Mouse (Mus musculus) hindbrain, embryonic 12.5 days (tissue): ENCODE results near the gene Ddx23. TPM values are rescaled to one million over a fixed set of nuclear protein-coding genes. Genes with fewer than 3 reads are reported as not detected.
A peak's percentile ranks its signal among the peaks of the same experiment; 100 is the strongest.

ENCODE experiments used
- ATAC-seq: fragments of 200-750 bp; cut with Nextera tagmentation; 2 replicates; pipeline ENCODE4 v1.8.0; 2017; ENCODE audit warnings: moderate TSS enrichment; ENCODE audit not compliant: low FRiP score
- H3K27ac ChIP-seq: fragments of 300-500 bp; sonication (generic); 2 replicates; pipeline ENCODE4 v1.5.1; 2016; ENCODE audit warnings: mild to moderate bottlenecking
- H3K27me3 ChIP-seq: fragments of 300-500 bp; sonication (generic); 2 replicates; pipeline ENCODE4 v1.6.1; 2016; ENCODE audit warnings: mild to moderate bottlenecking
- H3K36me3 ChIP-seq: fragments of 300-500 bp; sonication (generic); 2 replicates; pipeline ENCODE4 v1.6.1; 2016; ENCODE audit warnings: mild to moderate bottlenecking
- H3K4me1 ChIP-seq: fragments of 300-500 bp; sonication (generic); 2 replicates; pipeline ENCODE4 v1.6.1; 2016
- H3K4me2 ChIP-seq: fragments of 300-500 bp; sonication (generic); replicated peaks from 2 replicates; pipeline ENCODE4 v1.6.1; 2016; ENCODE audit warnings: mild to moderate bottlenecking
- H3K4me3 ChIP-seq: fragments of 300-500 bp; sonication (generic); 2 replicates; pipeline ENCODE4 v1.5.1; 2016; ENCODE audit warnings: mild to moderate bottlenecking
- H3K9ac ChIP-seq: fragments of 300-500 bp; sonication (generic); 2 replicates; pipeline ENCODE4 v1.6.1; 2016; ENCODE audit warnings: mild to moderate bottlenecking, moderate library complexity
- H3K9me3 ChIP-seq: fragments of 300-500 bp; sonication (generic); replicated peaks from 2 replicates; pipeline ENCODE4 v1.6.1; 2016; ENCODE audit warnings: mild to moderate bottlenecking
- WGBS: fragments of 180-500 bp; shearing (Covaris S2); methylation state at CpG from one replicate; pipeline ENCODE4 v1.1.7; 2016; 5-methylcytosine and 5-hydroxymethylcytosine counted together
- polyA plus RNA-seq: library from polyadenylated mRNA; unstranded; fragments of >200 nt; fragmentation: Nextera tagmentation; extraction: Ambion mirVana; gene quantifications from 2 replicates; pipeline ENCODE4 v1.2.1, GENCODE M21; 2016

Gene Ddx23
- polyA plus RNA-seq, 1 experiment from 2014 or later: 21.9 TPM

GRCm38 (mm10) chr15:98683746-98684145, 21.1 kb upstream of the Ddx23 start:
- Histone ChIP-seq H3K9ac (no peak overlapping the region), H3K9me3 (no peaks in the 10 kb centered on the region), H3K36me3 (no peaks in the 10 kb centered on the region), H3K27me3 (peaks cover 11% of the 10 kb centered on the region), H3K27ac (no peak overlapping the region), H3K4me2 (no peak overlapping the region), H3K4me1 (no peaks in the 10 kb centered on the region), H3K4me3 (no peak overlapping the region)
- 94% methylated on average over 1 of the region's 1 CpGs for WGBS
- no peak for ATAC-seq

GRCm38 (mm10) chr15:98683177-98683576, 20.5 kb upstream of the Ddx23 start:
- no peak overlapping the region for H3K4me3 ChIP-seq
- H3K9ac ChIP-seq: no peak overlapping the region
- no peaks in the 10 kb centered on the region for H3K9me3 ChIP-seq
- WGBS: 78% methylated on average over 10 of the region's 10 CpGs
- H3K4me1 ChIP-seq: no peaks in the 10 kb centered on the region
- no peak overlapping the region for H3K27ac ChIP-seq
- H3K27me3 ChIP-seq: peaks cover 11% of the 10 kb centered on the region
- no peak for ATAC-seq
- no peaks in the 10 kb centered on the region for H3K36me3 ChIP-seq
- no peak overlapping the region for H3K4me2 ChIP-seq

GRCm38 (mm10) chr15:98681633-98682032, 18.9 kb upstream of the Ddx23 start:
- Histone ChIP-seq H3K27me3 (peaks cover 16% of the 10 kb centered on the region), H3K4me2 (no peak overlapping the region), H3K4me3 (no peak overlapping the region), H3K4me1 (peaks cover 12% of the 10 kb centered on the region), H3K27ac (no peak overlapping the region), H3K9ac (no peak overlapping the region), H3K9me3 (no peaks in the 10 kb centered on the region), H3K36me3 (no peaks in the 10 kb centered on the region)
- 88% methylated on average over 7 of the region's 7 CpGs for WGBS
- no peak for ATAC-seq

GRCm38 (mm10) chr15:98680660-98681059, 18.0 kb upstream of the Ddx23 start:
- Histone ChIP-seq H3K4me2 (no peak overlapping the region), H3K4me1 (peaks cover 21% of the 10 kb centered on the region), H3K9me3 (no peaks in the 10 kb centered on the region), H3K9ac (no peak overlapping the region), H3K27ac (no peak overlapping the region), H3K4me3 (no peak overlapping the region), H3K27me3 (peaks cover 25% of the 10 kb centered on the region), H3K36me3 (no peaks in the 10 kb centered on the region)
- 92% methylated on average over 8 of the region's 8 CpGs for WGBS
- no peak for ATAC-seq

GRCm38 (mm10) chr15:98677977-98678376, 15.3 kb upstream of the Ddx23 start:
- H3K4me2 ChIP-seq: peak overlapping the region; percentile 85
- H3K4me1 ChIP-seq: peaks cover 44% of the 10 kb centered on the region
- H3K27ac ChIP-seq: no peak overlapping the region
- H3K36me3 ChIP-seq: no peaks in the 10 kb centered on the region
- 72% methylated on average over 7 of the region's 7 CpGs for WGBS
- H3K4me3 ChIP-seq: no peak overlapping the region
- no peaks in the 10 kb centered on the region for H3K9me3 ChIP-seq
- H3K27me3 ChIP-seq: peaks cover 39% of the 10 kb centered on the region
- no peak overlapping the region for H3K9ac ChIP-seq
- ATAC-seq: no peak

GRCm38 (mm10) chr15:98676940-98677728, 14.4 kb upstream of the Ddx23 start, which contains the start of gene Rnd1:
Gene Rnd1 (minus strand): TSS chr15:98677461.
- 2% methylated on average over 37 of the region's 37 CpGs for WGBS
- no peak within 1 kb of the TSS for H3K27ac ChIP-seq

GRCm38 (mm10) chr15:98676471-98676870, 13.8 kb upstream of the Ddx23 start:
- H3K4me1 ChIP-seq: peaks cover 45% of the 10 kb centered on the region
- H3K4me3 ChIP-seq: peak overlapping the region; percentile 51
- H3K4me2 ChIP-seq: peak overlapping the region; percentile 85
- no peak for ATAC-seq
- H3K27me3 ChIP-seq: peaks cover 43% of the 10 kb centered on the region
- H3K9ac ChIP-seq: peak overlapping the region; percentile 68
- 0 out of 2 replicates have a peak, but pooled peaks cover 4% of the 10 kb centered on the region for H3K36me3 ChIP-seq
- H3K9me3 ChIP-seq: no peaks in the 10 kb centered on the region
- WGBS: 4% methylated on average over 9 of the region's 9 CpGs
- H3K27ac ChIP-seq: no peak overlapping the region

More at GRCm38 (mm10) chr15:98676940-98677728, 14.4 kb upstream of the Ddx23 start, which contains the start of gene Rnd1:
- H3K9ac ChIP-seq: peak within 1 kb of the TSS; percentile 68
- peak; percentile 94 for ATAC-seq
- H3K4me1 ChIP-seq: peaks cover 45% of the 10 kb centered on the region
- H3K9me3 ChIP-seq: no peaks in the 10 kb centered on the region
- peaks cover 43% of the 10 kb centered on the region for H3K27me3 ChIP-seq
- 0 out of 2 replicates have a peak, but pooled peaks cover 4% of the 10 kb centered on the region for H3K36me3 ChIP-seq
- H3K4me3 ChIP-seq: peak within 1 kb of the TSS; percentile 51
- H3K4me2 ChIP-seq: peak within 1 kb of the TSS; percentile 85

- Histone ChIP-seq H3K4me2 (peak overlapping the region; percentile 85), H3K4me1 (peaks cover 45% of the 10 kb centered on the region), H3K4me3 (peak overlapping the region; percentile 51), H3K27me3 (peaks cover 41% of the 10 kb centered on the region), H3K9me3 (no peaks in the 10 kb centered on the region), H3K9ac (peak overlapping the region; percentile 68), H3K36me3 (0 out of 2 replicates have a peak, but pooled peaks cover 4% of the 10 kb centered on the region), H3K27ac (peak overlapping the region; percentile 75; the same call in 1 of the 2 replicates)
- ATAC-seq: no peak
- 5% methylated on average over 14 of the region's 14 CpGs for WGBS
Measured at GRCm38 (mm10) chr15:98675634-98676250, 13.0 kb upstream of the Ddx23 start.

GRCm38 (mm10) chr15:98674994-98675545, 12.4 kb upstream of the Ddx23 start:
- Histone ChIP-seq H3K9ac (peak overlapping the region; percentile 68), H3K36me3 (0 out of 2 replicates have a peak, but pooled peaks cover 4% of the 10 kb centered on the region), H3K4me3 (peak overlapping the region; percentile 51), H3K4me2 (peak overlapping the region; percentile 85), H3K27ac (peak overlapping the region; percentile 75), H3K9me3 (no peaks in the 10 kb centered on the region), H3K4me1 (peaks cover 45% of the 10 kb centered on the region), H3K27me3 (peaks cover 41% of the 10 kb centered on the region)
- 30% methylated on average over 11 of the region's 11 CpGs for WGBS
- ATAC-seq: peak; percentile 34

- Histone ChIP-seq H3K4me3 (peak overlapping the region; percentile 51), H3K27me3 (peaks cover 37% of the 10 kb centered on the region), H3K9me3 (no peaks in the 10 kb centered on the region), H3K27ac (peak overlapping the region; percentile 75), H3K36me3 (0 out of 2 replicates have a peak, but pooled peaks cover 4% of the 10 kb centered on the region), H3K4me1 (peaks cover 45% of the 10 kb centered on the region), H3K4me2 (peak overlapping the region; percentile 85), H3K9ac (peak overlapping the region; percentile 68)
- ATAC-seq: peak; percentile 74
- 15% methylated on average over 7 of the region's 7 CpGs for WGBS
Measured at GRCm38 (mm10) chr15:98674284-98674993, 11.7 kb upstream of the Ddx23 start.

- WGBS: 80% methylated on average over 7 of the region's 7 CpGs
- peak overlapping the region; percentile 85 for H3K4me2 ChIP-seq
Measured at GRCm38 (mm10) chr15:98673732-98674131, 11.0 kb upstream of the Ddx23 start.

More at GRCm38 (mm10) chr15:98673732-98674131, 11.0 kb upstream of the Ddx23 start:
- no peak for ATAC-seq
- Histone ChIP-seq H3K9ac (no peak overlapping the region), H3K4me1 (peaks cover 45% of the 10 kb centered on the region), H3K27ac (peak overlapping the region; percentile 75; the same call in 1 of the 2 replicates), H3K27me3 (peaks cover 34% of the 10 kb centered on the region), H3K4me3 (no peak overlapping the region), H3K9me3 (no peaks in the 10 kb centered on the region), H3K36me3 (0 out of 2 replicates have a peak, but pooled peaks cover 4% of the 10 kb centered on the region)
